Mouse (Mus musculus) heart, embryonic 11.5 days (tissue): ENCODE results near the gene L2hgdh. TPM values are rescaled to one million over a fixed set of nuclear protein-coding genes. Genes with fewer than 3 reads are reported as not detected.
"Not testable (repeated sequence)": the region's sequence is repeated elsewhere in the genome, so short reads cannot be mapped to it uniquely, and the experiment has no call there.

Experiments
- ATAC-seq: fragments of 200-750 bp; cut with Nextera tagmentation; replicated peaks from 2 replicates; pipeline ENCODE4 v1.8.0; 2017; ENCODE audit warnings: moderate library complexity; ENCODE audit not compliant: insufficient number of reproducible peaks, low FRiP score, low TSS enrichment
- H3K27ac ChIP-seq: fragments of 300-500 bp; sonication (generic); 2 replicates; pipeline ENCODE4 v1.5.1; 2014; ENCODE audit warnings: mild to moderate bottlenecking, low read depth, low read length
- H3K27me3 ChIP-seq: fragments of 300-500 bp; sonication (generic); 2 replicates; pipeline ENCODE4 v1.6.1; 2014; ENCODE audit warnings: mild to moderate bottlenecking, low read length, mixed read lengths; ENCODE audit not compliant: control insufficient read depth, insufficient read depth
- H3K36me3 ChIP-seq: fragments of 300-500 bp; sonication (generic); 2 replicates; pipeline ENCODE4 v1.6.1; 2014; ENCODE audit warnings: mild to moderate bottlenecking, low read length, moderate library complexity, mixed read lengths; ENCODE audit not compliant: control insufficient read depth, insufficient read depth
- H3K4me1 ChIP-seq: fragments of 300-500 bp; sonication (generic); 2 replicates; pipeline ENCODE4 v1.6.1; 2014; ENCODE audit warnings: low read length; ENCODE audit not compliant: control insufficient read depth, insufficient read depth
- H3K4me2 ChIP-seq: fragments of 300-500 bp; sonication (generic); 2 replicates; pipeline ENCODE4 v1.6.1; 2014; ENCODE audit warnings: mild to moderate bottlenecking, moderate library complexity
- H3K4me3 ChIP-seq: fragments of 300-500 bp; sonication (generic); 2 replicates; pipeline ENCODE4 v1.5.1; 2014; ENCODE audit warnings: low read depth, low read length
- H3K9ac ChIP-seq: fragments of 300-500 bp; sonication (generic); 2 replicates; pipeline ENCODE4 v1.6.1; 2014; ENCODE audit warnings: mild to moderate bottlenecking, low read depth, low read length, moderate library complexity
- H3K9me3 ChIP-seq: fragments of 300-500 bp; sonication (generic); replicated peaks from 2 replicates; pipeline ENCODE4 v1.6.1; 2016; ENCODE audit warnings: low read length; ENCODE audit not compliant: control insufficient read depth
- WGBS: fragments of 180-500 bp; shearing (Covaris S2); extraction: QIAGEN DNeasy Blood & Tissue Kit; methylation state at CpG from one replicate; pipeline ENCODE4 v1.1.7; 2014; ENCODE audit not compliant: insufficient replicate concordance; 5-methylcytosine and 5-hydroxymethylcytosine counted together
- microRNA counts: library from miRNA; unstranded; fragments of <30 nt; microRNA quantifications from one replicate; lab custom pipeline; 2015
- microRNA-seq: library from miRNA; unstranded; fragments of <30 nt; microRNA quantifications from one replicate; pipeline ENCODE4, GENCODE M21; 2016; ENCODE audit warnings: borderline number of aligned reads
- polyA plus RNA-seq: library from polyadenylated mRNA; unstranded; fragments of >200 nt; fragmentation: Nextera tagmentation; extraction: Ambion mirVana; gene quantifications from 2 replicates; pipeline ENCODE4 v1.2.1, GENCODE M21; 2014

L2hgdh gene
- polyA plus RNA-seq, 1 experiment from 2014 or later = 18.0 TPM

- ATAC-seq = peak; percentile 84; the same call in 1 of the 2 replicates
- not testable (repeated sequence) for H3K27me3 ChIP-seq
Observed at GRCm38 (mm10) chr12:69653973-69654372, 70.7 kb downstream of the L2hgdh start.

GRCm38 (mm10) chr12:69649511-69649910 lies 75.2 kb downstream of the L2hgdh start:
- 84% methylated on average over 8 of the region's 8 CpGs for WGBS
- no peak for ATAC-seq
- H3K9me3 ChIP-seq = no peaks in the 10 kb centered on the region
- H3K4me3 ChIP-seq = no peak overlapping the region
- no peak overlapping the region for H3K4me2 ChIP-seq
- H3K4me1 ChIP-seq = no peaks in the 10 kb centered on the region
- H3K27me3 ChIP-seq = no peaks in the 10 kb centered on the region
- H3K27ac ChIP-seq = no peak overlapping the region
- no peak overlapping the region for H3K9ac ChIP-seq
- peaks cover 7% of the 10 kb centered on the region for H3K36me3 ChIP-seq

More at GRCm38 (mm10) chr12:69653973-69654372, 70.7 kb downstream of the L2hgdh start:
- not testable (repeated sequence) for H3K4me2 ChIP-seq, H3K36me3 ChIP-seq, H3K9me3 ChIP-seq, H3K27ac ChIP-seq, H3K9ac ChIP-seq, H3K4me3 ChIP-seq, H3K4me1 ChIP-seq

GRCm38 (mm10) chr12:69645821-69646616 lies 78.7 kb downstream of the L2hgdh start:
- 71% methylated on average over 8 of the region's 8 CpGs for WGBS
- H3K9me3 ChIP-seq = no peaks in the 10 kb centered on the region
- no peaks in the 10 kb centered on the region; the same call in 1 of the 2 replicates for H3K36me3 ChIP-seq

GRCm38 (mm10) chr12:69644877-69645276 lies 79.8 kb downstream of the L2hgdh start:
- Histone ChIP-seq H3K4me1 (no peaks in the 10 kb centered on the region), H3K36me3 (no peaks in the 10 kb centered on the region; the same call in 1 of the 2 replicates), H3K9me3 (no peaks in the 10 kb centered on the region), H3K27ac (no peak overlapping the region), H3K4me3 (no peak overlapping the region), H3K9ac (no peak overlapping the region), H3K27me3 (no peaks in the 10 kb centered on the region), H3K4me2 (no peak overlapping the region)
- ATAC-seq = no peak
- WGBS = 83% methylated on average over 3 of the region's 3 CpGs

More at GRCm38 (mm10) chr12:69645821-69646616, 78.7 kb downstream of the L2hgdh start:
- no peak for ATAC-seq
- H3K4me1 ChIP-seq = no peaks in the 10 kb centered on the region
- no peak overlapping the region for H3K9ac ChIP-seq
- no peak overlapping the region for H3K27ac ChIP-seq
- no peaks in the 10 kb centered on the region for H3K27me3 ChIP-seq
- no peak overlapping the region for H3K4me3 ChIP-seq
- H3K4me2 ChIP-seq = no peak overlapping the region

GRCm38 (mm10) chr12:69642877-69643276 lies 81.8 kb downstream of the L2hgdh start:
- Histone ChIP-seq H3K4me1 (no peaks in the 10 kb centered on the region), H3K9ac (no peak overlapping the region), H3K36me3 (peaks cover 6% of the 10 kb centered on the region), H3K27me3 (no peaks in the 10 kb centered on the region), H3K9me3 (no peaks in the 10 kb centered on the region), H3K4me3 (no peak overlapping the region), H3K4me2 (no peak overlapping the region), H3K27ac (no peak overlapping the region)
- ATAC-seq = no peak
- 89% methylated on average over 5 of the region's 5 CpGs for WGBS

MicroRNA genes within 50 kb of the gene (microRNA counts, 519-probe panel; counts per million panel counts)
- microRNA mmu-miR-681 (lab: Ali Mortazavi, UCI) = 32.2 counts per million

Small RNAs within 50 kb of the gene (microRNA-seq; reads per million reads assigned to microRNA genes)
- not detected for gene Mir681

Other genes starting within 250 kb of the L2hgdh start
- 22.8 and 25.3 TPM in 2 replicates for gene Vcpkmt, start 141.8 kb downstream of the L2hgdh start, polyA plus RNA-seq
- 7.9 and 9.1 TPM in 2 replicates for gene Sos2, start 43.0 kb downstream of the L2hgdh start, polyA plus RNA-seq
- 30.1 and 35.8 TPM in 2 replicates for gene Atp5s, start 77 bp upstream of the L2hgdh start, polyA plus RNA-seq
- gene Cdkl1, start 66.4 kb upstream of the L2hgdh start, polyA plus RNA-seq = 3.8 and 5.2 TPM in 2 replicates
- gene Atl1, start 167.7 kb upstream of the L2hgdh start, polyA plus RNA-seq = 6.2 and 8.6 TPM in 2 replicates
- 32.6 and 35.8 TPM in 2 replicates for gene Map4k5, start 168.3 kb upstream of the L2hgdh start, polyA plus RNA-seq